Mouse (Mus musculus) myocyte (in vitro differentiated cells): ENCODE measurements around the gene Actn1. TPM values are rescaled to one million over a fixed set of nuclear protein-coding genes. Genes with fewer than 3 reads are reported as not detected.

Experiments
- H3K27me3 ChIP-seq: one replicate; pipeline ENCODE4 v1.6.1; 2011; ENCODE audit not compliant: control insufficient read depth, insufficient read depth, insufficient read length
- H3K36me3 ChIP-seq: one replicate; pipeline ENCODE4 v1.6.1; 2011; ENCODE audit not compliant: control insufficient read depth, insufficient read depth
- H3K4me2 ChIP-seq: one replicate; pipeline ENCODE4 v1.6.1; 2011; ENCODE audit warnings: low read depth, control low read depth
- H3K4me3 ChIP-seq: one replicate; pipeline ENCODE4 v1.5.1; 2011; ENCODE audit warnings: mild to moderate bottlenecking, control low read depth, moderate library complexity
- H3K79me2 ChIP-seq: one replicate; pipeline ENCODE4 v1.6.1; 2011; ENCODE audit not compliant: control insufficient read depth, insufficient read depth
- H3ac ChIP-seq: one replicate; pipeline ENCODE4 v1.6.1; 2011; ENCODE audit not compliant: control insufficient read depth, insufficient read length
- CEBPB ChIP-seq: IDR thresholded peaks from 2 replicates; pipeline ENCODE4 v1.6.1; 2011; ENCODE audit warnings: mild to moderate bottlenecking, moderate library complexity; ENCODE audit not compliant: poor library complexity, insufficient read depth, severe bottlenecking
- E2F4 ChIP-seq: IDR thresholded peaks from one replicate; pipeline ENCODE4 v1.6.1; 2011; ENCODE audit warnings: mild to moderate bottlenecking, control low read depth, moderate library complexity; ENCODE audit not compliant: insufficient read depth
- MAX ChIP-seq: IDR thresholded peaks from one replicate; pipeline ENCODE4 v1.6.1; 2011; ENCODE audit warnings: low read depth, mild to moderate bottlenecking, control low read depth
- MYOD1 ChIP-seq, 3 experiments: IDR thresholded peaks; one replicate each; pipeline ENCODE4 v1.6.1; 2011; ENCODE audit warnings: control low read depth in 2 of 3, low read depth in 2 of 3, mild to moderate bottlenecking in 2 of 3, moderate library complexity in 1 of 3; ENCODE audit not compliant: insufficient read length in 2 of 3, control insufficient read depth in 1 of 3
- MYOG ChIP-seq, 3 experiments: IDR thresholded peaks; one replicate each; pipeline ENCODE4 v1.6.1; 2011; ENCODE audit warnings: control low read depth in 2 of 3, low read depth in 2 of 3, mild to moderate bottlenecking in 2 of 3; ENCODE audit not compliant: insufficient read length in 2 of 3, control insufficient read depth in 1 of 3, insufficient read depth in 1 of 3
- POLR2A ChIP-seq: IDR thresholded peaks from one replicate; pipeline ENCODE4 v1.6.1; 2011; ENCODE audit warnings: low read depth, mild to moderate bottlenecking, control low read depth, moderate library complexity; ENCODE audit not compliant: insufficient read length
- POLR2AphosphoS2 ChIP-seq: IDR thresholded peaks from one replicate; pipeline ENCODE4 v1.6.1; 2011; ENCODE audit warnings: low read depth, control low read depth; ENCODE audit not compliant: insufficient read length
- REST ChIP-seq: IDR thresholded peaks from one replicate; pipeline ENCODE4 v1.6.1; 2011; ENCODE audit warnings: mild to moderate bottlenecking, control low read depth, moderate library complexity; ENCODE audit not compliant: insufficient read depth, insufficient read length
- SRF ChIP-seq: IDR thresholded peaks from one replicate; pipeline ENCODE4 v1.6.1; 2011; ENCODE audit warnings: low read depth; ENCODE audit not compliant: control insufficient read depth, insufficient read length
- TCF12 ChIP-seq: IDR thresholded peaks from one replicate; pipeline ENCODE4 v1.6.1; 2011; ENCODE audit warnings: mild to moderate bottlenecking, control low read depth; ENCODE audit not compliant: poor library complexity, insufficient read depth, severe bottlenecking
- TCF3 ChIP-seq: IDR thresholded peaks from one replicate; pipeline ENCODE4 v1.6.1; 2011; ENCODE audit warnings: low read depth, control low read depth; ENCODE audit not compliant: insufficient read length
- USF1 ChIP-seq: IDR thresholded peaks from one replicate; pipeline ENCODE4 v1.6.1; 2011; ENCODE audit warnings: low read depth, mild to moderate bottlenecking, control low read depth, moderate library complexity
- polyA plus RNA-seq: library from polyadenylated mRNA; unstranded; fragments of >200 nt; fragmentation: generic; extraction: Trizol; gene quantifications from one replicate; pipeline ENCODE4 v1.2.1, GENCODE M21; 2012; ENCODE audit warnings: missing spikeins

Gene Actn1
- polyA plus RNA-seq, 1 experiment = 166 TPM

GRCm38 (mm10) chr12:80184041-80184440 is 76.1 kb downstream of the Actn1 start:
- no peak overlapping the region for H3ac ChIP-seq
- H3K79me2 ChIP-seq = no peaks in the 10 kb centered on the region
- H3K27me3 ChIP-seq = no peaks in the 10 kb centered on the region
- no peak overlapping the region for H3K4me3 ChIP-seq
- H3K4me2 ChIP-seq = no peak overlapping the region
- TF ChIP-seq CEBPB (no peak), MYOG (IDR thresholded peaks at IDR 0.05; ENCODE audit: control insufficient read depth in 1 of 3, insufficient read depth in 1 of 3, insufficient read length in 2 of 3, low read depth in 2 of 3) (no peak), MAX (no peak)
- peaks cover 58% of the 10 kb centered on the region for H3K36me3 ChIP-seq

- Histone ChIP-seq H3K4me2 (no peak overlapping the region), H3K79me2 (no peaks in the 10 kb centered on the region), H3K27me3 (no peaks in the 10 kb centered on the region), H3ac (no peak overlapping the region), H3K36me3 (peaks cover 57% of the 10 kb centered on the region), H3K4me3 (no peak overlapping the region)
- no peak for TF ChIP-seq USF1
- TF ChIP-seq TCF12 = no peak
- no peak for TF ChIP-seq MYOD1 (IDR thresholded peaks at IDR 0.05; ENCODE audit: control insufficient read depth in 1 of 3, insufficient read length in 2 of 3, low read depth in 2 of 3)
- no peak for TF ChIP-seq E2F4
- no peak for TF ChIP-seq MYOG (IDR thresholded peaks at IDR 0.05; ENCODE audit: control insufficient read depth in 1 of 3, insufficient read depth in 1 of 3, insufficient read length in 2 of 3, low read depth in 2 of 3)
- TF ChIP-seq CEBPB = no peak
Measured at GRCm38 (mm10) chr12:80181831-80182230, 78.3 kb downstream of the Actn1 start.

GRCm38 (mm10) chr12:80178035-80178434 is 82.1 kb downstream of the Actn1 start:
- TF ChIP-seq TCF3 (no peak), MAX (no peak), POLR2A (no peak), TCF12 (no peak), MYOD1 (IDR thresholded peaks at IDR 0.05; ENCODE audit: control insufficient read depth in 1 of 3, insufficient read length in 2 of 3, low read depth in 2 of 3) (peak in 2 of 3 experiments; percentile 66 to 69), E2F4 (no peak), USF1 (no peak), MYOG (IDR thresholded peaks at IDR 0.05; ENCODE audit: control insufficient read depth in 1 of 3, insufficient read depth in 1 of 3, insufficient read length in 2 of 3, low read depth in 2 of 3) (peak in 2 of 3 experiments; percentile 57 to 91)
- H3K79me2 ChIP-seq = no peaks in the 10 kb centered on the region
- no peak overlapping the region for H3K4me2 ChIP-seq
- no peak overlapping the region for H3ac ChIP-seq
- no peaks in the 10 kb centered on the region for H3K27me3 ChIP-seq
- peaks cover 73% of the 10 kb centered on the region for H3K36me3 ChIP-seq
- no peak overlapping the region for H3K4me3 ChIP-seq

- Histone ChIP-seq H3K79me2 (no peaks in the 10 kb centered on the region), H3K4me2 (no peak overlapping the region), H3K27me3 (no peaks in the 10 kb centered on the region), H3K4me3 (no peak overlapping the region), H3ac (no peak overlapping the region), H3K36me3 (peaks cover 49% of the 10 kb centered on the region)
- TF ChIP-seq TCF12 = no peak
- TF ChIP-seq TCF3 = no peak
- no peak for TF ChIP-seq POLR2A
- TF ChIP-seq USF1 = no peak
Measured at GRCm38 (mm10) chr12:80168736-80169135, 91.4 kb downstream of the Actn1 start.

GRCm38 (mm10) chr12:80168178-80168686 is 91.9 kb downstream of the Actn1 start:
- Histone ChIP-seq H3K4me3 (no peak overlapping the region), H3K36me3 (peaks cover 48% of the 10 kb centered on the region), H3ac (no peak overlapping the region), H3K79me2 (no peaks in the 10 kb centered on the region), H3K4me2 (no peak overlapping the region), H3K27me3 (no peaks in the 10 kb centered on the region)
- no peak for TF ChIP-seq TCF3
- no peak for TF ChIP-seq MYOD1 (IDR thresholded peaks at IDR 0.05; ENCODE audit: control insufficient read depth in 1 of 3, insufficient read length in 2 of 3, low read depth in 2 of 3)
- no peak for TF ChIP-seq CEBPB
- no peak for TF ChIP-seq USF1
- no peak for TF ChIP-seq REST
- TF ChIP-seq E2F4 = no peak
- TF ChIP-seq POLR2AphosphoS2 = no peak
- no peak for TF ChIP-seq MYOG (IDR thresholded peaks at IDR 0.05; ENCODE audit: control insufficient read depth in 1 of 3, insufficient read depth in 1 of 3, insufficient read length in 2 of 3, low read depth in 2 of 3)
- no peak for TF ChIP-seq POLR2A
- no peak for TF ChIP-seq MAX
- TF ChIP-seq TCF12 = no peak
- TF ChIP-seq SRF = no peak
